Mouse (Mus musculus): ENCODE results near the gene Lrrk1. TPM values are rescaled to one million over a fixed set of nuclear protein-coding genes. Genes with fewer than 3 reads are reported as not detected.
A peak's percentile ranks its signal among the peaks of the same experiment; 100 is the strongest.

The Lrrk1 gene
- polyA plus RNA-seq, 1 experiment from 2014 or later = 19.5 TPM

DNA sequence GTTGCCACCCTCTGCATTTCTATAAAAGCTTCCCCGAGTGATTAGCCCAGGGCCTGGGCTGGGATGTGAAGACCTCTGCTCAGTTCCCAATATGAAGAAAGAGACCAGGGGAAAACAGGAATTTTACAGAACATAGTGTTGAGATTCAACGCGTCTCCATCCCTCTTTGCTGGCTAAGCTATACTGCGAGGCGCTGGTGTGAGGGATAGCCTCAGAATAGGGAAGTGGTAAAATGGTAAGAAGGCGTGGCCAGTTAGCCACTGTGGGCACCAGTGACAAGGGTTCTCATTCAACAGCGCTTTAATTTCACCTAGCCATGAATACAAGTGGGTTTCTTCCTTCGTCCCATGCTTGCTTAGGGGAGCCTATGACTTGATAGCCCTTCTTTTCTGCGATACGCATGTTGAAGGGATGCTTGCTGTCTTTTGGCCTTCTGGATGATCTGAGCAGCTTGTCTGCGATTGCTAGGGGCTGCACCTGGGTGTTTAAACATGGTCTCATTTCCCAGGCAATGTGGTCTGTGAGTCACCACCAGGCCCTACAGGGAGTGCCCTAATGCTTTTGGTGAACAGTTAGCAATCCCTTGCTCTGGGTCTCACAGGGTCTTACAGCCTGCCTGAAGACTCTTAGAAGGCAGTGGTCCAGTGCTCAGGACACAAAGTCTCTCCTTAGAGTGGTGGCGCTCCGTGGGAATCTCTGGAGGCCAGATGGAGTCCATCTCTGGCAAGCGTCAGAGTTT lies 84.1 kb downstream of the Lrrk1 start:
- peaks cover 10% of the 10 kb centered on the region for H3K4me1 ChIP-seq (ENCODE audit: control insufficient read depth, insufficient read depth, low read length)
- no peak overlapping the region for H3K9ac ChIP-seq (ENCODE audit: low read length)
- no peak for ATAC-seq (ENCODE audit: insufficient read depth, low FRiP score)
- no peak overlapping the region for H3K4me3 ChIP-seq (replicated peaks; ENCODE audit: low read length)
- no peaks in the 10 kb centered on the region for H3K9me3 ChIP-seq (replicated peaks; ENCODE audit: control insufficient read depth, low read length)
- H3K36me3 ChIP-seq (ENCODE audit: control insufficient read depth, insufficient read depth, low read length) = 0 out of 2 replicates have a peak, but pooled peaks cover 6% of the 10 kb centered on the region
- H3K4me2 ChIP-seq (ENCODE audit: low read depth, low read length) = no peak overlapping the region
- H3K27me3 ChIP-seq (ENCODE audit: control insufficient read depth, insufficient read depth, low read length) = no peaks in the 10 kb centered on the region
- no peak overlapping the region for H3K27ac ChIP-seq (ENCODE audit: low read length)
- WGBS = 85% methylated on average over 14 of the region's 14 CpGs

DNA sequence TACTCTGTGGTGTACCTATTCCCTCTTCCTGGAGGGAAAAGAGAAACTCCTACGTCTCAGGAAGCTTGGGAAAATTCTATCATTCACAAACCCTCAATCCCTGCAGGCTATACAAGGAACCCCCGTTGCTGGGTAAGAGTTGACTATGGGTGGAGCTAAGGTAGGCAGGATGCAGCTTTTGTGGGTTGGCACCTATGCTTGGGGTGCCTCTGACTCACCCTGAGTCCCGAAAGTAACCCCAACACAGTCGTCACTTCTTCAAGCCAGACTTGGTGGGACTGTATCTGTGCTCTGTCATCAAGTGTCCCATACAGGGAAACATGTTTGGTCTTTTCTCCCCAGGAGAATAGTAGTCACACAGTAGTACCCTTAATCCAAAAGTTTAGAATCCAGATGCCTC lies 86.7 kb downstream of the Lrrk1 start:
- H3K9ac ChIP-seq (ENCODE audit: low read length) = no peak overlapping the region
- no peak overlapping the region for H3K27ac ChIP-seq (ENCODE audit: low read length)
- ATAC-seq (ENCODE audit: insufficient read depth, low FRiP score) = no peak
- H3K4me2 ChIP-seq (ENCODE audit: low read depth, low read length) = no peak overlapping the region
- H3K36me3 ChIP-seq (ENCODE audit: control insufficient read depth, insufficient read depth, low read length) = peaks cover 6% of the 10 kb centered on the region; the same call in 1 of the 2 replicates
- WGBS = 79% methylated on average over 4 of the region's 4 CpGs
- no peaks in the 10 kb centered on the region for H3K9me3 ChIP-seq (replicated peaks; ENCODE audit: control insufficient read depth, low read length)
- no peak overlapping the region for H3K4me3 ChIP-seq (replicated peaks; ENCODE audit: low read length)
- no peaks in the 10 kb centered on the region for H3K27me3 ChIP-seq (ENCODE audit: control insufficient read depth, insufficient read depth, low read length)
- H3K4me1 ChIP-seq (ENCODE audit: control insufficient read depth, insufficient read depth, low read length) = no peaks in the 10 kb centered on the region

DNA sequence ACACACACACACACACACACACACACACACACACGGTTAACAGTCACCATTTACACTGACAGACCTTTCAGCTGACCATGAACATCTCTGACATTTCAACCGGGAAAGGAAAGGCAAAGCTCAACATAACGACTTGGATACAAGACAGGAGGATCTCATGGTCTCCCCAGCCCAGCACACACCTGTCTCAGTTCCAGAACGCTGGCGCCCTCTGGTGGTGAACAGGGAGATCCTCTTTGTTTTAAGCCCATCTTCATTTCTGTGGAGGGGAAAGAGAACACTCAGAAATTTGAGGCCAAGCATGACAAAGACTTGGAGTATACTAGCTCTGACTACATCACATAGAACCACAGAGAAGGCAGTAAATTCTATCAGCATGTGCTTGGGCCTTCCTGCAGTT lies 87.5 kb downstream of the Lrrk1 start:
- H3K4me3 ChIP-seq (replicated peaks; ENCODE audit: low read length) = no peak overlapping the region
- H3K27me3 ChIP-seq (ENCODE audit: control insufficient read depth, insufficient read depth, low read length) = no peaks in the 10 kb centered on the region
- 0 out of 2 replicates have a peak, but pooled peaks have one; percentile 58 for ATAC-seq (ENCODE audit: insufficient read depth, low FRiP score)
- H3K9ac ChIP-seq (ENCODE audit: low read length) = no peak overlapping the region
- H3K4me1 ChIP-seq (ENCODE audit: control insufficient read depth, insufficient read depth, low read length) = no peaks in the 10 kb centered on the region
- H3K9me3 ChIP-seq (replicated peaks; ENCODE audit: control insufficient read depth, low read length) = no peaks in the 10 kb centered on the region
- peaks cover 6% of the 10 kb centered on the region; the same call in 1 of the 2 replicates for H3K36me3 ChIP-seq (ENCODE audit: control insufficient read depth, insufficient read depth, low read length)
- 8% methylated on average over 5 of the region's 5 CpGs for WGBS
- no peak overlapping the region for H3K27ac ChIP-seq (ENCODE audit: low read length)
- no peak overlapping the region for H3K4me2 ChIP-seq (ENCODE audit: low read depth, low read length)

DNA sequence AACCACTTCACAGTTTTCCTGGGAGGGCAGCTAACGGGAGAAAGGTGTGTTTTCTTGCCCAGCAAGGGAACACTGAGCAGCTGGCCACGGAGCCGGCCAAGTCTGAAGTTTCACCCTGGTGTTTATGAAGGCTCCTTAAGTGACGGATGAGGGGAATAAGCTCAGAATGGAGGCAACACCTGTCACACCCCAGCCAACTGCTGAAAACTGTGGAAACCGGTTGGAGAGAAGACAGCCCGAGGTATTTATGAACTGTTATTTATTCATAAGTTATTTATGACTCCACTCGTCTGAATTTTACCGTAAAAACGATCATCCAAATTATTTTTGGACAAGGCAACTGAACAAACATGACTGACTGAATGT lies 90.5 kb downstream of the Lrrk1 start:
- H3K4me2 ChIP-seq (ENCODE audit: low read depth, low read length) = no peak overlapping the region
- no peak overlapping the region for H3K27ac ChIP-seq (ENCODE audit: low read length)
- H3K4me1 ChIP-seq (ENCODE audit: control insufficient read depth, insufficient read depth, low read length) = no peaks in the 10 kb centered on the region
- no peak overlapping the region for H3K9ac ChIP-seq (ENCODE audit: low read length)
- no peaks in the 10 kb centered on the region for H3K27me3 ChIP-seq (ENCODE audit: control insufficient read depth, insufficient read depth, low read length)
- no peak for ATAC-seq (ENCODE audit: insufficient read depth, low FRiP score)
- H3K36me3 ChIP-seq (ENCODE audit: control insufficient read depth, insufficient read depth, low read length) = peaks cover 6% of the 10 kb centered on the region; the same call in 1 of the 2 replicates
- no peaks in the 10 kb centered on the region for H3K9me3 ChIP-seq (replicated peaks; ENCODE audit: control insufficient read depth, low read length)
- H3K4me3 ChIP-seq (replicated peaks; ENCODE audit: low read length) = no peak overlapping the region
- 57% methylated on average over 9 of the region's 9 CpGs for WGBS

DNA sequence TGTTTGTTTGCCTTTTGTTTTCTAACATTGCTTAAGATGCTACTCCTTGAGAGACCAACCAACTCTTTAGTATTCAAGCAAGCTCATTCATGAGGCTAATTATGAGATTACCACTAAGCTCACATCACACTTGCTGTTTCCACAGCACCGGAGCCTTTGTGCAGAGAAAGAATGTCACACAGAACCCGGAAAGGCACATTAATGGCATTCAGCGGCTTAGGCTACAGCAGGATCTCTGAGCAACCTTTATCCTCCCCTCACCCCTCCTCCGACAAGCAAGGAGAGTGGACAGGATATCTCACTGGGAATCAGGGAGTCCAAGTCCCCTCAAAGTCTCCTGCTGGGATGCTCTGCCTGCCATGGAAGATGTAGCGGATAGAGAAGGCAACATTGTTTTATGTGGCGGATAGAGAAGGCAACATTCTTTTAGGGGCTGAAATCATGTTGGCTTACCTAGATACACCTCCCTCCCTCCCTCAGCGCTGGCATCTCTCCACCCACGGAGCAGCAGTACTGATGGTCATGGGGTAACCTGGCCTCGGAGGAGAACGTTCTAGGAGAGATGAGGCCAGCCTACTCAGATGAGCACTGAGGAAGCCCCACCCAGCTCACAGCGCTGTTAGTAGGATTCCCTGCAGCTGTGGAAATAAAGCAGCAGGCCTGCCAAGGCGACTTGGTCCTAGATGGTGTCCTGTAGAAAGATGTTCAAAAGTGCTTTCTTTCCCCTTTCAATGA lies 91.1 kb downstream of the Lrrk1 start:
- Histone ChIP-seq H3K9me3 (replicated peaks; ENCODE audit: control insufficient read depth, low read length) (no peaks in the 10 kb centered on the region), H3K27me3 (ENCODE audit: control insufficient read depth, insufficient read depth, low read length) (no peaks in the 10 kb centered on the region), H3K4me2 (ENCODE audit: low read depth, low read length) (no peak overlapping the region), H3K9ac (ENCODE audit: low read length) (no peak overlapping the region), H3K4me3 (replicated peaks; ENCODE audit: low read length) (no peak overlapping the region), H3K4me1 (ENCODE audit: control insufficient read depth, insufficient read depth, low read length) (no peaks in the 10 kb centered on the region), H3K27ac (ENCODE audit: low read length) (no peak overlapping the region), H3K36me3 (ENCODE audit: control insufficient read depth, insufficient read depth, low read length) (peaks cover 7% of the 10 kb centered on the region; the same call in 1 of the 2 replicates)
- ATAC-seq (ENCODE audit: insufficient read depth, low FRiP score) = no peak
- 64% methylated on average over 12 of the region's 12 CpGs for WGBS

DNA sequence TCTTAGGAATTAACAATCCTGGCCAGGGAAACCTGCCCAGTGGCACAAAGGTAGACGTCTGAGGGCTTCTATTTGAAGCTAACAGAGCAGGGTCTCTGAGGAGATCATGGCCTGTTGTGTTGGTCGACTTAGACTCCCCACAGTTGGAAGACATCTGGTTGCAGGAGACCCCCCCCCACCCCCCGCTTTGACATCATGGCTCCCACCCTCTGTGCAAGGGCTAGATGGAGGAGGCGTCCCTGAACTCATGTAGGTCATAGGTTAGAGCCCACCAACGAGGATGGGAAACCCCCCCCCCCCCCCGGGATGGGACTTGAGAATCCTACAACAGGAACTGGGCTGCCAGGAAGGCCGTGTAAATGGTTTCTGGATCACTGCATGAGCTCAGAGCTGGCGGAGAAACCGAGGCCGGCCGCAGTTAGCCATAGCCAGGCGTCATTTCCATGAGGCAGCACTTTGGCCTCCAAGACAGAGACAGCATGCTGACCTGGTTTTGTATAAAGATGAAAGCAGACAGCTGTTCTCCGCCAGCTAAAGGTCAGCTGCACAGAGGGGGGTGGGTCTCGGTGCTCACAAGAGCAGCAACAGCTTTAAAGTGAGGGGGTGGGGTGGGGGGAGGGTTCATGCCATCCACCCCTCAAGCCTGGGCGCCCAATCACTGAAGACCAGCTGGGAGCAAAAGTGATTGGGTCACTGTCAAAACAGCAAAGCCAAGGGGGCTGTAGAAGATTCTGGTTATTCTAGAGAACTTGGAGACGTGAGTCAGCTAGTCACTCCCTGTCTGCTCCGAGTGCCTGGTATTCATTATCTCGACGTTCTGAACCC lies 95.4 kb downstream of the Lrrk1 start:
- H3K9me3 ChIP-seq (replicated peaks; ENCODE audit: control insufficient read depth, low read length) = no peaks in the 10 kb centered on the region
- ATAC-seq (ENCODE audit: insufficient read depth, low FRiP score) = peak; percentile 47; the same call in 1 of the 2 replicates
- peaks cover 20% of the 10 kb centered on the region; the same call in 1 of the 2 replicates for H3K36me3 ChIP-seq (ENCODE audit: control insufficient read depth, insufficient read depth, low read length)
- WGBS = 58% methylated on average over 19 of the region's 19 CpGs
- H3K9ac ChIP-seq (ENCODE audit: low read length) = no peak overlapping the region
- H3K27ac ChIP-seq (ENCODE audit: low read length) = no peak overlapping the region
- no peak overlapping the region for H3K4me2 ChIP-seq (ENCODE audit: low read depth, low read length)
- no peaks in the 10 kb centered on the region for H3K4me1 ChIP-seq (ENCODE audit: control insufficient read depth, insufficient read depth, low read length)
- no peak overlapping the region for H3K4me3 ChIP-seq (replicated peaks; ENCODE audit: low read length)
- H3K27me3 ChIP-seq (ENCODE audit: control insufficient read depth, insufficient read depth, low read length) = no peaks in the 10 kb centered on the region

DNA sequence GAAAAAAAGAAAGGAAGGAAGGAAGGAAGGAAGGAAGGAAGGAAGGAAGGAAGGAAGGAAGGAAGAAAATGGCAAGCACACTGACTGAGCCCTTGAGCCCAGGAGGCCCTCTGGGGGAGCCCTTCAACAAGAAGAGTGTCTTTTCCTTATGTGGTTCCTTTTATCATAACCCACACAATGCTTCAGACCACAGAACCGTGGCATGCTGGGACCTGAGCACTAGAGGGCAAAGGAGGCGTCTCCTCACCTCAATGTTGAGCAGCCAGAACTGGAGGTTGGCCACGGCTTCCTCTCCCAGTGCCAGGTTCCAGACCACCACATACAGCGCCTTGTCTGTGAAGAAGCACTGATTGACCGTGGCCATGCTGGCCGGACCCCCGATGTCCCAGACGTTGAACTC lies 96.1 kb downstream of the Lrrk1 start:
- Histone ChIP-seq H3K9me3 (replicated peaks; ENCODE audit: control insufficient read depth, low read length) (no peaks in the 10 kb centered on the region), H3K36me3 (ENCODE audit: control insufficient read depth, insufficient read depth, low read length) (peaks cover 22% of the 10 kb centered on the region; the same call in 1 of the 2 replicates), H3K4me3 (replicated peaks; ENCODE audit: low read length) (no peak overlapping the region), H3K9ac (ENCODE audit: low read length) (no peak overlapping the region), H3K4me1 (ENCODE audit: control insufficient read depth, insufficient read depth, low read length) (no peaks in the 10 kb centered on the region), H3K27ac (ENCODE audit: low read length) (no peak overlapping the region), H3K27me3 (ENCODE audit: control insufficient read depth, insufficient read depth, low read length) (no peaks in the 10 kb centered on the region), H3K4me2 (ENCODE audit: low read depth, low read length) (no peak overlapping the region)
- ATAC-seq (ENCODE audit: insufficient read depth, low FRiP score) = no peak
- 87% methylated on average over 8 of the region's 8 CpGs for WGBS

DNA sequence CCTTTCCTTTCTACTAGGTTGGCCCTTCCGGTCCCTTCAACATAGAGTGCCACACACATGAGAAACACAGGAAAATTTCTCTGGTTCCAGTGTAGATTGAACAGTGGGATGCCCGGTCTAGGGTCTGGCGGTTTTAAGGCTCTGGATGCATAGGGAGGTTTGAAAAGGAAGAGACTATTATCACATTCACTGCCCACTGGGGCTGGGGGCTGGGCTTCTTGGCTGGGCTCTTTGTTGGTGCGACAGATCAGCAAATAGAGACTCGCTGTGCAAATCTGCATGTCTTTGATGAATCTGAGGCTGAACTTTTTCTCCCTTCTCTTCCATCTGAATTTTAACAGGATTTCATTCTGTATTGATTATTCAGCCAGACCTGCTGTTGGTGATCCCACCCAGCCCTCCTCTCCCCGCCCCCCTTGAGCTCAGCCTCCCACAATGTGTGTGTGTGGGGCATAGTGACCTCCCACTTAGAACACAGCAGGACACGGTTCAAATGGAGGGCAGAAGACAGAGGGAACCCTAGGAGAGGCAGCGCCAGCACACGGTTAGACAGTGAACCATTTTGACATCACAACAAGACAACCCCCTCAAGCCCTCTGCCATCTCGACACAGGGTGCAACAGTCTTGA lies 105.1 kb downstream of the Lrrk1 start:
- Histone ChIP-seq H3K27me3 (ENCODE audit: control insufficient read depth, insufficient read depth, low read length) (no peaks in the 10 kb centered on the region), H3K4me1 (ENCODE audit: control insufficient read depth, insufficient read depth, low read length) (no peaks in the 10 kb centered on the region), H3K27ac (ENCODE audit: low read length) (no peak overlapping the region), H3K9ac (ENCODE audit: low read length) (no peak overlapping the region), H3K36me3 (ENCODE audit: control insufficient read depth, insufficient read depth, low read length) (peaks cover 12% of the 10 kb centered on the region; the same call in 1 of the 2 replicates), H3K4me3 (replicated peaks; ENCODE audit: low read length) (no peak overlapping the region), H3K9me3 (replicated peaks; ENCODE audit: control insufficient read depth, low read length) (no peaks in the 10 kb centered on the region), H3K4me2 (ENCODE audit: low read depth, low read length) (no peak overlapping the region)
- no peak for ATAC-seq (ENCODE audit: insufficient read depth, low FRiP score)
- 35% methylated on average over 10 of the region's 10 CpGs for WGBS
